Mouse (Mus musculus): ENCODE data around the gene Zdhhc24. TPM values are rescaled to one million over a fixed set of nuclear protein-coding genes. Genes with fewer than 3 reads are reported as not detected.
"Not testable (repeated sequence)": the region's sequence is repeated elsewhere in the genome, so short reads cannot be mapped to it uniquely, and the experiment has no call there.

Zdhhc24 gene
- polyA plus RNA-seq, 1 experiment from 2014 or later = 10.9 TPM

- H3K4me3 ChIP-seq (ENCODE audit: low read length) = no peak overlapping the region
- 3% methylated on average over 17 of the region's 17 CpGs for WGBS
- ATAC-seq = no peak
These were observed 13.3 kb upstream of the Zdhhc24 start for GRCm38 (mm10) chr19:4865147-4865546.

GRCm38 (mm10) chr19:4874613-4875012 lies 3.9 kb upstream of the Zdhhc24 start:
- H3K9ac ChIP-seq (ENCODE audit: low read depth, low read length); H3K36me3 ChIP-seq (ENCODE audit: control insufficient read depth, insufficient read depth, low read length); H3K27ac ChIP-seq (ENCODE audit: low read length); H3K4me1 ChIP-seq (ENCODE audit: control insufficient read depth, insufficient read depth, low read length); H3K4me2 ChIP-seq (ENCODE audit: low read depth, low read length); H3K9me3 ChIP-seq (ENCODE audit: control insufficient read depth, low read length); H3K27me3 ChIP-seq (replicated peaks; ENCODE audit: control insufficient read depth, insufficient read depth, low read length); H3K4me3 ChIP-seq (ENCODE audit: low read length); ATAC-seq: not testable (repeated sequence)
- WGBS = 77% methylated on average over 1 of the region's 1 CpGs

More at GRCm38 (mm10) chr19:4865147-4865546, 13.3 kb upstream of the Zdhhc24 start:
- Histone ChIP-seq H3K4me2 (ENCODE audit: low read depth, low read length) (peak overlapping the region; percentile 37; the same call in 1 of the 2 replicates), H3K36me3 (ENCODE audit: control insufficient read depth, insufficient read depth, low read length) (no peaks in the 10 kb centered on the region), H3K9me3 (ENCODE audit: control insufficient read depth, low read length) (no peaks in the 10 kb centered on the region), H3K9ac (ENCODE audit: low read depth, low read length) (0 out of 2 replicates have a peak overlapping the region, but pooled peaks have one; percentile 24), H3K4me1 (ENCODE audit: control insufficient read depth, insufficient read depth, low read length) (peaks cover 4% of the 10 kb centered on the region; the same call in 1 of the 2 replicates), H3K27me3 (replicated peaks; ENCODE audit: control insufficient read depth, insufficient read depth, low read length) (no peaks in the 10 kb centered on the region), H3K27ac (ENCODE audit: low read length) (no peak overlapping the region)

- WGBS = 65% methylated on average over 2 of the region's 4 CpGs
- H3K4me1 ChIP-seq (ENCODE audit: control insufficient read depth, insufficient read depth, low read length) = peaks cover 8% of the 10 kb centered on the region
- no peak overlapping the region for H3K4me2 ChIP-seq (ENCODE audit: low read depth, low read length)
- H3K9ac ChIP-seq (ENCODE audit: low read depth, low read length) = no peak overlapping the region
- no peak overlapping the region for H3K4me3 ChIP-seq (ENCODE audit: low read length)
- H3K27me3 ChIP-seq (replicated peaks; ENCODE audit: control insufficient read depth, insufficient read depth, low read length) = peaks cover 2% of the 10 kb centered on the region; the same call in 1 of the 2 replicates
- H3K27ac ChIP-seq (ENCODE audit: low read length) = no peak overlapping the region
- ATAC-seq = no peak
- no peaks in the 10 kb centered on the region for H3K36me3 ChIP-seq (ENCODE audit: control insufficient read depth, insufficient read depth, low read length)
- H3K9me3 ChIP-seq (ENCODE audit: control insufficient read depth, low read length) = no peaks in the 10 kb centered on the region
These were observed 2.2 kb upstream of the Zdhhc24 start for GRCm38 (mm10) chr19:4876241-4876640.

- no peak overlapping the region for H3K4me2 ChIP-seq (ENCODE audit: low read depth, low read length)
- H3K9me3 ChIP-seq (ENCODE audit: control insufficient read depth, low read length) = no peaks in the 10 kb centered on the region
- no peak for ATAC-seq
- no peak overlapping the region for H3K4me3 ChIP-seq (ENCODE audit: low read length)
- no peaks in the 10 kb centered on the region for H3K36me3 ChIP-seq (ENCODE audit: control insufficient read depth, insufficient read depth, low read length)
- peaks cover 2% of the 10 kb centered on the region; the same call in 1 of the 2 replicates for H3K27me3 ChIP-seq (replicated peaks; ENCODE audit: control insufficient read depth, insufficient read depth, low read length)
- H3K27ac ChIP-seq (ENCODE audit: low read length) = no peak overlapping the region
- WGBS = 62% methylated on average over 3 of the region's 3 CpGs
- peaks cover 8% of the 10 kb centered on the region for H3K4me1 ChIP-seq (ENCODE audit: control insufficient read depth, insufficient read depth, low read length)
- H3K9ac ChIP-seq (ENCODE audit: low read depth, low read length) = no peak overlapping the region
These were observed 1.7 kb upstream of the Zdhhc24 start for GRCm38 (mm10) chr19:4876755-4877154.

- H3K4me3 ChIP-seq (ENCODE audit: low read length) = peak within 1 kb of the TSS; percentile 100
- no peaks in the 10 kb centered on the region for H3K9me3 ChIP-seq (ENCODE audit: control insufficient read depth, low read length)
- H3K36me3 ChIP-seq (ENCODE audit: control insufficient read depth, insufficient read depth, low read length) = no peaks in the 10 kb centered on the region
- WGBS = 2% methylated on average over 17 of the region's 17 CpGs
- peaks cover 2% of the 10 kb centered on the region; the same call in 1 of the 2 replicates for H3K27me3 ChIP-seq (replicated peaks; ENCODE audit: control insufficient read depth, insufficient read depth, low read length)
- H3K4me1 ChIP-seq (ENCODE audit: control insufficient read depth, insufficient read depth, low read length) = peaks cover 8% of the 10 kb centered on the region
- H3K27ac ChIP-seq (ENCODE audit: low read length) = peak within 1 kb of the TSS; percentile 35
- peak within 1 kb of the TSS; percentile 91 for H3K9ac ChIP-seq (ENCODE audit: low read depth, low read length)
- ATAC-seq = peak; percentile 29
- H3K4me2 ChIP-seq (ENCODE audit: low read depth, low read length) = peak within 1 kb of the TSS; percentile 92
These were observed 683 bp upstream of the Zdhhc24 start, which contains the start of gene Actn3 for GRCm38 (mm10) chr19:4877785-4878184. TSS of gene Actn3 (minus strand) at chr19:4877909.

GRCm38 (mm10) chr19:4879324-4879703 lies 846 bp downstream of the Zdhhc24 start:
- WGBS = 61% methylated on average over 10 of the region's 10 CpGs
- no peak overlapping the region for H3K27ac ChIP-seq (ENCODE audit: low read length)
- peaks cover 8% of the 10 kb centered on the region for H3K4me1 ChIP-seq (ENCODE audit: control insufficient read depth, insufficient read depth, low read length)
- peak overlapping the region; percentile 92 for H3K4me2 ChIP-seq (ENCODE audit: low read depth, low read length)
- ATAC-seq = no peak
- H3K36me3 ChIP-seq (ENCODE audit: control insufficient read depth, insufficient read depth, low read length) = no peaks in the 10 kb centered on the region
- H3K9me3 ChIP-seq (ENCODE audit: control insufficient read depth, low read length) = no peaks in the 10 kb centered on the region
- H3K27me3 ChIP-seq (replicated peaks; ENCODE audit: control insufficient read depth, insufficient read depth, low read length) = peaks cover 2% of the 10 kb centered on the region; the same call in 1 of the 2 replicates
- H3K9ac ChIP-seq (ENCODE audit: low read depth, low read length) = peak overlapping the region; percentile 91
- peak overlapping the region; percentile 100 for H3K4me3 ChIP-seq (ENCODE audit: low read length)

GRCm38 (mm10) chr19:4883961-4884360 lies 5.5 kb downstream of the Zdhhc24 start:
- 89% methylated on average over 4 of the region's 4 CpGs for WGBS
- no peaks in the 10 kb centered on the region for H3K4me1 ChIP-seq (ENCODE audit: control insufficient read depth, insufficient read depth, low read length)
- H3K36me3 ChIP-seq (ENCODE audit: control insufficient read depth, insufficient read depth, low read length) = no peaks in the 10 kb centered on the region
- no peaks in the 10 kb centered on the region for H3K27me3 ChIP-seq (replicated peaks; ENCODE audit: control insufficient read depth, insufficient read depth, low read length)
- no peak for ATAC-seq
- H3K4me3 ChIP-seq (ENCODE audit: low read length) = no peak overlapping the region
- H3K9ac ChIP-seq (ENCODE audit: low read depth, low read length) = no peak overlapping the region
- no peak overlapping the region for H3K27ac ChIP-seq (ENCODE audit: low read length)
- no peak overlapping the region for H3K4me2 ChIP-seq (ENCODE audit: low read depth, low read length)
- no peaks in the 10 kb centered on the region for H3K9me3 ChIP-seq (ENCODE audit: control insufficient read depth, low read length)

GRCm38 (mm10) chr19:4889791-4890190 lies 11.3 kb downstream of the Zdhhc24 start:
- WGBS = 84% methylated on average over 10 of the region's 10 CpGs

GRCm38 (mm10) chr19:4891798-4892197 lies 13.3 kb downstream of the Zdhhc24 start:
- no peak for ATAC-seq
- H3K9ac ChIP-seq (ENCODE audit: low read depth, low read length) = no peak overlapping the region
- no peak overlapping the region for H3K4me2 ChIP-seq (ENCODE audit: low read depth, low read length)
- no peaks in the 10 kb centered on the region for H3K4me1 ChIP-seq (ENCODE audit: control insufficient read depth, insufficient read depth, low read length)
- no peak overlapping the region for H3K27ac ChIP-seq (ENCODE audit: low read length)
- H3K36me3 ChIP-seq (ENCODE audit: control insufficient read depth, insufficient read depth, low read length) = no peaks in the 10 kb centered on the region
- WGBS = 88% methylated on average over 3 of the region's 3 CpGs
- H3K9me3 ChIP-seq (ENCODE audit: control insufficient read depth, low read length) = no peaks in the 10 kb centered on the region
- H3K27me3 ChIP-seq (replicated peaks; ENCODE audit: control insufficient read depth, insufficient read depth, low read length) = no peaks in the 10 kb centered on the region
- no peak overlapping the region for H3K4me3 ChIP-seq (ENCODE audit: low read length)

More at GRCm38 (mm10) chr19:4889791-4890190, 11.3 kb downstream of the Zdhhc24 start:
- Histone ChIP-seq H3K4me1 (ENCODE audit: control insufficient read depth, insufficient read depth, low read length) (no peaks in the 10 kb centered on the region), H3K27ac (ENCODE audit: low read length) (no peak overlapping the region), H3K4me2 (ENCODE audit: low read depth, low read length) (no peak overlapping the region), H3K9ac (ENCODE audit: low read depth, low read length) (no peak overlapping the region), H3K9me3 (ENCODE audit: control insufficient read depth, low read length) (no peaks in the 10 kb centered on the region), H3K27me3 (replicated peaks; ENCODE audit: control insufficient read depth, insufficient read depth, low read length) (no peaks in the 10 kb centered on the region), H3K36me3 (ENCODE audit: control insufficient read depth, insufficient read depth, low read length) (no peaks in the 10 kb centered on the region), H3K4me3 (ENCODE audit: low read length) (no peak overlapping the region)
- ATAC-seq = no peak

All from intestine, embryonic 16.5 days (tissue).